Mouse (Mus musculus) left cerebral cortex, postnatal 10 days (tissue): ENCODE data around the gene Pcdh19. TPM values are rescaled to one million over a fixed set of nuclear protein-coding genes. Genes with fewer than 3 reads are reported as not detected.

Experiments
- total RNA-seq, 2 experiments: library from RNA; stranded (reverse); gene quantifications; 2 replicates each; pipeline ENCODE4 v1.2.3; 2021

The Pcdh19 gene
- total RNA-seq, 2 experiments from 2014 or later, result 79.9 to 82.9 TPM

Other genes with a start within 250 kb of the Pcdh19 start
- under 1 TPM; 0.43 to 0.66 TPM for gene Tnmd, start 162.0 kb upstream of the Pcdh19 start, total RNA-seq
- 10 to 100 TPM; 55.1 to 60.7 TPM for gene Tspan6, start 209.4 kb upstream of the Pcdh19 start, total RNA-seq
- 1 to 10 TPM in 1 of 2 experiments, under 1 TPM in 1; 0.97 to 1.3 TPM for gene Srpx2, start 219.4 kb upstream of the Pcdh19 start, total RNA-seq